Mouse (Mus musculus) limb, embryonic 14.5 days (tissue): ENCODE data around the gene Oip5. TPM values are rescaled to one million over a fixed set of nuclear protein-coding genes. Genes with fewer than 3 reads are reported as not detected.
"Not testable (repeated sequence)": the region's sequence is repeated elsewhere in the genome, so short reads cannot be mapped to it uniquely, and the experiment has no call there.

ENCODE experiments used
- ATAC-seq: fragments of 200-750 bp; cut with Nextera tagmentation; 2 replicates; pipeline ENCODE4 v1.8.0; 2017; ENCODE audit warnings: low read depth, moderate number of reproducible peaks, moderate TSS enrichment; ENCODE audit not compliant: low FRiP score
- DNase-seq: peaks from one replicate; pipeline ENCODE4 v3.0.0-alpha.2; 2015; ENCODE audit warnings: low spot score
- H3K27ac ChIP-seq: fragments of 300-500 bp; sonication (generic); replicated peaks from 2 replicates; pipeline ENCODE4 v1.5.1; 2014; ENCODE audit warnings: low read depth, mild to moderate bottlenecking, low read length, moderate library complexity, mixed read lengths
- H3K27me3 ChIP-seq: fragments of 300-500 bp; sonication (generic); 2 replicates; pipeline ENCODE4 v1.6.1; 2014; ENCODE audit warnings: low read length, mixed read lengths; ENCODE audit not compliant: control insufficient read depth, insufficient read depth
- H3K36me3 ChIP-seq: fragments of 300-500 bp; sonication (generic); 2 replicates; pipeline ENCODE4 v1.6.1; 2014; ENCODE audit warnings: mild to moderate bottlenecking, low read length, moderate library complexity, mixed read lengths; ENCODE audit not compliant: control insufficient read depth, insufficient read depth
- H3K4me1 ChIP-seq: fragments of 300-500 bp; sonication (generic); 2 replicates; pipeline ENCODE4 v1.6.1; 2014; ENCODE audit warnings: antibody characterized with exemption, low read length, mixed read lengths; ENCODE audit not compliant: control insufficient read depth, insufficient read depth
- H3K4me2 ChIP-seq: fragments of 300-500 bp; sonication (generic); replicated peaks from 2 replicates; pipeline ENCODE4 v1.6.1; 2014; ENCODE audit warnings: low read depth, mild to moderate bottlenecking, low read length, moderate library complexity; ENCODE audit not compliant: severe bottlenecking
- H3K4me3 ChIP-seq: fragments of 300-500 bp; sonication (generic); replicated peaks from 2 replicates; pipeline ENCODE4 v1.5.1; 2014; ENCODE audit warnings: low read length
- H3K9ac ChIP-seq: fragments of 300-500 bp; sonication (generic); 2 replicates; pipeline ENCODE4 v1.6.1; 2014; ENCODE audit warnings: mild to moderate bottlenecking, low read depth, low read length, moderate library complexity; ENCODE audit not compliant: severe bottlenecking
- H3K9me3 ChIP-seq: fragments of 300-500 bp; sonication (generic); 2 replicates; pipeline ENCODE4 v1.6.1; 2016; ENCODE audit warnings: low read length; ENCODE audit not compliant: control insufficient read depth
- POLR2A ChIP-seq: fragments of 200-500 bp; IDR thresholded peaks from 2 replicates; pipeline ENCODE4 v1.8.0; 2012; ENCODE audit warnings: inconsistent platforms, mild to moderate bottlenecking, moderate library complexity, borderline replicate concordance; ENCODE audit not compliant: insufficient read depth, insufficient read length; ENCODE audit errors: extremely low read depth
- WGBS: fragments of 180-500 bp; shearing (Covaris S2); extraction: QIAGEN DNeasy Blood & Tissue Kit; methylation state at CpG from one replicate; pipeline ENCODE4 v1.1.7; 2014; 5-methylcytosine and 5-hydroxymethylcytosine counted together
- polyA plus RNA-seq, 2 experiments: library from polyadenylated mRNA; depleted of rRNA in 1 of 2; stranded (reverse) in 1 of 2; unstranded in 1 of 2; fragments of >200 nt; fragmentation: Nextera tagmentation in 1 of 2; extraction: Ambion mirVana in 1 of 2; gene quantifications; 2 replicates each; pipeline versions ENCODE4 v1.2.1 to v1.2.3; 2012 to 2014

Oip5 gene
- polyA plus RNA-seq, 2 experiments: 16.6 to 19.6 TPM

DNA sequence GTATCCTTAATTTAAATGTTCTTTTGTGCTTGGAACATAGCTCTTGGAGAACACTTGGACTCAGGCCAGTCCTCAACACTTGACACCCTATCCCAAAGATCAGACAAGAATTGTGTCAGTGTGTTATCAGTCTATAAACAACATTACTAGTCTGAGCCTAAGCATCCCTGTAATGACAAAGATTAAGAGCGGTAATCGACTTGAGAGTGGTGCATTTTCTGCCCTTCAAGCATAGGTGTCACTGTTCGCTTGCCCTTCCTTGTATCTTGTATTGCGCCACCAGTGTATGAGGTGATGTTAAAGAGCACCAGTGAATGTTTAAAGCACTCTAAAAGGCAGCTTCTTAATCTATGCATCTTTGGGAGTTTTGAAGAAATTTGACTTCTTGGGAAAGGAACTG lies 11.2 kb downstream of the Oip5 start:
- 97% methylated on average over 4 of the region's 4 CpGs for WGBS

GRCm38 (mm10) chr2:119605361-119605973 lies 12.8 kb downstream of the Oip5 start:
- H3K27ac ChIP-seq: no peak overlapping the region
- WGBS: 82% methylated on average over 6 of the region's 6 CpGs
- H3K4me3 ChIP-seq: no peak overlapping the region
- no peaks in the 10 kb centered on the region for H3K9me3 ChIP-seq
- no peak overlapping the region for H3K4me2 ChIP-seq
- no peaks in the 10 kb centered on the region for H3K27me3 ChIP-seq
- TF ChIP-seq POLR2A: no peak
- no peak for DNase-seq
- ATAC-seq: no peak
- H3K36me3 ChIP-seq: peaks cover 74% of the 10 kb centered on the region
- no peak overlapping the region for H3K9ac ChIP-seq
- no peaks in the 10 kb centered on the region for H3K4me1 ChIP-seq

More for the DNA sequence above, 11.2 kb downstream of the Oip5 start:
- H3K27ac ChIP-seq: no peak overlapping the region
- H3K4me1 ChIP-seq: no peaks in the 10 kb centered on the region
- TF ChIP-seq POLR2A: no peak
- no peaks in the 10 kb centered on the region for H3K9me3 ChIP-seq
- no peak overlapping the region for H3K4me3 ChIP-seq
- DNase-seq (no peak), ATAC-seq (no peak)
- H3K27me3 ChIP-seq: no peaks in the 10 kb centered on the region
- H3K4me2 ChIP-seq: no peak overlapping the region
- H3K36me3 ChIP-seq: peaks cover 61% of the 10 kb centered on the region
- H3K9ac ChIP-seq: no peak overlapping the region

- no peak overlapping the region for H3K4me3 ChIP-seq
- DNase-seq: no peak
- TF ChIP-seq POLR2A: no peak
- no peaks in the 10 kb centered on the region for H3K27me3 ChIP-seq
- H3K27ac ChIP-seq: no peak overlapping the region
- ATAC-seq: no peak
- WGBS: 77% methylated on average over 2 of the region's 2 CpGs
- H3K4me2 ChIP-seq: no peak overlapping the region
- no peaks in the 10 kb centered on the region for H3K9me3 ChIP-seq
- no peaks in the 10 kb centered on the region for H3K4me1 ChIP-seq
- H3K36me3 ChIP-seq: peaks cover 78% of the 10 kb centered on the region
- no peak overlapping the region for H3K9ac ChIP-seq
These were observed 14.4 kb downstream of the Oip5 start for GRCm38 (mm10) chr2:119603909-119604308.

DNA sequence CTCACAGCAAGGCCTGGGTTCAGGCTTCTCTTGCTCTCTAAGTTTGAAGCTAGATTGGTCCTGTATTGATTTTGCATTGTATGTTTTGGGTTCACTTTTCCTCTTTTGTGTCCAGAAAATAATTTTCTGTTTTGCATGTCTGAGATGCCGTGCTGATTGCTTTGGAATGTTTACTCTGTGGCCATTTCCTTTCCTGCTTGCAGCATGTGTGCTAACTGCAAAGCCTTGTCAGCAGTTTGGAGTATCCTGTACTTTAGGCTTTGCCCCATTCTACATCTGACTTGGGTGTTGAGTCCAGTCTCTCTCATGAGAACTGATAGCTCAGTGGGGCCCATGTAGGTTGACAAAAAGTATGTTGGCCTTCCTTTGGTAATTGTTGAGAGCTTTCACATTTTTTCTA lies 15.8 kb downstream of the Oip5 start:
- Histone ChIP-seq H3K4me2 (no peak overlapping the region), H3K4me3 (no peak overlapping the region), H3K9me3 (no peaks in the 10 kb centered on the region), H3K9ac (no peak overlapping the region), H3K4me1 (no peaks in the 10 kb centered on the region), H3K27ac (no peak overlapping the region), H3K36me3 (peaks cover 74% of the 10 kb centered on the region), H3K27me3 (no peaks in the 10 kb centered on the region)
- DNase-seq (no peak), ATAC-seq (no peak)
- 76% methylated on average over 1 of the region's 1 CpGs for WGBS
- no peak for TF ChIP-seq POLR2A

DNA sequence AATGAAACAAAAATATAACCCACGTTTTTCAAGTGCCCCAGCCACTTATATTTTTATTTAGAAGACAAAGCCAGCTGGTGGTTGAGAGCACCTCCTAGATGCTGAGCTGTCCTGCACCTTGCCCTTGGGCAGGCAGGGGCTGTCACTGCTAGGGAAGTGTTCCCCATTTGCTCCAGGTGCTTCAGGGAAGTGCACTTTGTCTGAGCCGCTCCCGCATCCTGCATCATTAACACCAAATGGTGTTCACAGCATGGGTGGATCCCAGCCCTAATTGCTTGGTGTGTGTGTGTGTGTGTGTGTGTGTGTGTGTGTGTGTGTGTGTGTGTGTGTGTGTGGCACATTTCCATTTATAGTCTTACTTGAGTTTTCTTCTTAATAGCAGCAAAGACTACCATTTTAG lies 16.7 kb downstream of the Oip5 start:
- H3K9ac ChIP-seq: not testable (repeated sequence)

GRCm38 (mm10) chr2:119601027-119601426 lies 17.2 kb downstream of the Oip5 start:
- no peaks in the 10 kb centered on the region for H3K27me3 ChIP-seq
- H3K9me3 ChIP-seq: no peaks in the 10 kb centered on the region
- peaks cover 83% of the 10 kb centered on the region for H3K36me3 ChIP-seq
- no peak overlapping the region for H3K4me2 ChIP-seq
- no peak for ATAC-seq
- WGBS: 82% methylated on average over 4 of the region's 4 CpGs
- no peak overlapping the region for H3K4me3 ChIP-seq
- no peak for TF ChIP-seq POLR2A
- H3K27ac ChIP-seq: no peak overlapping the region
- H3K4me1 ChIP-seq: no peaks in the 10 kb centered on the region
- no peak overlapping the region for H3K9ac ChIP-seq
- no peak for DNase-seq

More for the DNA sequence above, 16.7 kb downstream of the Oip5 start:
- DNase-seq, ATAC-seq, H3K4me3 ChIP-seq, H3K4me2 ChIP-seq, H3K9me3 ChIP-seq, H3K27me3 ChIP-seq, H3K4me1 ChIP-seq, H3K27ac ChIP-seq: not testable (repeated sequence)
- H3K36me3 ChIP-seq: peaks cover 78% of the 10 kb centered on the region
- WGBS: 49% methylated on average over 3 of the region's 3 CpGs
